Mouse (Mus musculus) brain, adult 2 months (tissue): Measurements from ENCODE around the gene Slc29a1.

Source experiments
- DNase-seq: peaks from one replicate; pipeline ENCODE4 v3.0.0; 2011; ENCODE audit warnings: low read depth, low spot score

Slc29a1 gene

GRCm38 (mm10) chr17:45553065-45553464 lies 46.3 kb downstream of the Slc29a1 start:
- no peak for DNase-seq

GRCm38 (mm10) chr17:45551816-45552451 lies 47.5 kb downstream of the Slc29a1 start:
- DNase-seq, result peak; percentile 89

GRCm38 (mm10) chr17:45551249-45551796 lies 48.1 kb downstream of the Slc29a1 start:
- DNase-seq, result no peak

GRCm38 (mm10) chr17:45550253-45550652 lies 49.2 kb downstream of the Slc29a1 start:
- DNase-seq, result peak; percentile 33

GRCm38 (mm10) chr17:45549617-45550181 lies 49.7 kb downstream of the Slc29a1 start, which contains the start of gene Tmem151b:
Gene Tmem151b, minus strand, starts transcription at chr17:45549677.
- DNase-seq, result peak; percentile 88

GRCm38 (mm10) chr17:45548541-45549512 lies 50.6 kb downstream of the Slc29a1 start:
- peak; percentile 93 for DNase-seq

GRCm38 (mm10) chr17:45547461-45548190 lies 51.8 kb downstream of the Slc29a1 start:
- DNase-seq, result peak; percentile 85

- DNase-seq, result peak; percentile 74
Observed at GRCm38 (mm10) chr17:45546941-45547340, 52.5 kb downstream of the Slc29a1 start.

- DNase-seq, result no peak
Observed at GRCm38 (mm10) chr17:45545278-45545961, 54.0 kb downstream of the Slc29a1 start.

- DNase-seq, result no peak
Observed at GRCm38 (mm10) chr17:45544873-45545277, 54.5 kb downstream of the Slc29a1 start.

- peak; percentile 66 for DNase-seq
Observed at GRCm38 (mm10) chr17:45544001-45544872, 55.2 kb downstream of the Slc29a1 start.

GRCm38 (mm10) chr17:45543115-45543514 lies 56.3 kb downstream of the Slc29a1 start:
- DNase-seq, result no peak

- DNase-seq, result no peak
Observed at GRCm38 (mm10) chr17:45542705-45543104, 56.7 kb downstream of the Slc29a1 start.

GRCm38 (mm10) chr17:45542129-45542528 lies 57.3 kb downstream of the Slc29a1 start:
- no peak for DNase-seq

GRCm38 (mm10) chr17:45539664-45540063 lies 59.7 kb downstream of the Slc29a1 start:
- DNase-seq, result peak; percentile 76

GRCm38 (mm10) chr17:45538394-45538793 lies 61.0 kb downstream of the Slc29a1 start:
- DNase-seq, result peak; percentile 68

GRCm38 (mm10) chr17:45536264-45536663 lies 63.1 kb downstream of the Slc29a1 start:
- peak; percentile 64 for DNase-seq
